Mouse (Mus musculus): Measurements from ENCODE around the gene Aasdh.

GRCm38 (mm10) chr5:76902131-76902530, 3.2 kb downstream of the Aasdh start:
- TF ChIP-seq GATA1 (IDR thresholded peaks at IDR 0.05; ENCODE audit: borderline replicate concordance, low read length): no peak
- no peak for TF ChIP-seq FLI1 (IDR thresholded peaks at IDR 0.05; ENCODE audit: low read length)

Measured in megakaryocyte, embryonic 14.5 days (primary cell).